Mouse (Mus musculus) common myeloid progenitor, adult 5-6 weeks (primary cell): ENCODE results near the gene Trim58. TPM values are rescaled to one million over a fixed set of nuclear protein-coding genes. Genes with fewer than 3 reads are reported as not detected.

ENCODE experiments used
- ATAC-seq: replicated peaks from 2 replicates; pipeline ENCODE4 v1.8.0; 2016; ENCODE audit warnings: low read depth, mild to moderate bottlenecking, moderate TSS enrichment, inconsistent platforms; ENCODE audit not compliant: poor library complexity, severe bottlenecking
- total RNA-seq: library from RNA; stranded (forward); fragments of 200-1000, 187-1606 nt; gene quantifications from 2 replicates; pipeline ENCODE4 v1.2.3, GENCODE M21; 2017

Trim58 gene
- total RNA-seq, 1 experiment from 2014 or later = 8.4 TPM

DNA sequence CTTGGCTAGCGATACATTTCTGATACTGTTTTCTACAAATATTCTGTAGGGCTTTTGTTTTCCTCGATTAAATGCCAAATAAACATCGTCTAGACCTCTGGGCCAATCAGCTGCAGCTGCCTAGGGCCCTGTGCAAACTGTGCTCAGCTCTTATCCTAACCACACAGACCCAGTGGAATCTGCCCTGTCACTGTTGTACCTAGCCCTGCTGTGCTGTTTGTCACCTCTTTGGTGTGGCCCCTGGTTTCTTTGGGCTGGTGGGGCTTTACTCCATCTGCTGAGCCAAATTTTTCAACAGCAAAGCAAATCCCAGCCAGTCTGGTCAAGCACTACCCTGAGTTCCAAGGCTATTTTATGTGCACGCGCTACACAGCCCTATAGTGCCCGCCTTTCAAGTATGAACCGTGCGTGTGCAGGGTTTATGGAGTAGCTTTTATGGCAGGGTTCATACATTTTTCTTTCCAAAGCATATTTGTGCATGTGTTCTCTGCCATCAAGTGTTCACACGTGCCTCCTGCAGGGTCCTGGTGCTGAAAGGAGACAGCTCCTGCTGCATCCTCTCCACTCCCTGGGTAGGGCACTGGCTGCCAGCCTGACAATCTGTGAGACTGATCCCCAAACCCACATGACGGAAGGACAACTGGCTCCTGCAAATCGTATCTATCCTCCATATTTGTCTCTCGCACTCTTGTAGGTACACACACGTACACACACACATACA, 1.5 kb downstream of the Trim58 start:
- peak; percentile 79 for ATAC-seq

GRCm38 (mm10) chr11:58643350-58643749, 3.1 kb downstream of the Trim58 start:
- peak; percentile 57 for ATAC-seq

GRCm38 (mm10) chr11:58655151-58655550, 14.9 kb downstream of the Trim58 start:
- ATAC-seq = no peak

- ATAC-seq = no peak
Observed at GRCm38 (mm10) chr11:58658596-58658995, 18.3 kb downstream of the Trim58 start, which contains the start of gene Olfr322. TSS of gene Olfr322 (plus strand) at chr11:58658782.

DNA sequence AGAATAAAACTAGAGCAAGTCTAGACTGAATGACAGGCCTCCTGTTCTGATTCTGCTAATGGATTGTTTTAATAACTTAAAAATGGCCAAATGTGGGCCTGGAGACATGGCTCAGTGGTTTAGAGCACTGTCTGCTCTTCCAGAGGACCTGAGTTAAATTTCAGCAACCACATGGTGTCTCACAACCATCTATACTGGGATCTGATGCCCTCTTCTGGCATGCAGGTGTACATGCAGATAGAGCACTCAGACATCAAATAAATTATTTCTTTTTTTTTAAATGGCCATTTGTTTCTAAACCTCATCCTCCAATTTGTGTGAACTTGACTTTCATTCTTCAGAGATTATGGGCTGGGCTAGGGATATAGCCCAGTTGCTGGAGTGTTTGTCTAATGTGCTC, 29.0 kb downstream of the Trim58 start:
- ATAC-seq = no peak

GRCm38 (mm10) chr11:58671825-58672224, 31.6 kb downstream of the Trim58 start:
- ATAC-seq = no peak

GRCm38 (mm10) chr11:58680799-58681198, 40.5 kb downstream of the Trim58 start, which contains the start of gene Olfr320:
TSS of gene Olfr320 (plus strand) at chr11:58681099.
- ATAC-seq = no peak

GRCm38 (mm10) chr11:58698862-58699261, 58.6 kb downstream of the Trim58 start, which contains the start of gene Olfr319:
TSS of gene Olfr319 (plus strand) at chr11:58699162.
- no peak for ATAC-seq

Other genes starting within 250 kb of the Trim58 start
- gene 1810065E05Rik, start 219.4 kb upstream of the Trim58 start, total RNA-seq = not detected in 2 replicates
- gene Gm12253, start 207.9 kb upstream of the Trim58 start, total RNA-seq = not detected in 2 replicates
- gene Lypd9, start 187.5 kb upstream of the Trim58 start, total RNA-seq = not detected in 2 replicates
- not detected in 2 replicates for gene Olfr30, start 178.2 kb upstream of the Trim58 start, total RNA-seq
- not detected in 2 replicates for gene Olfr332, start 147.9 kb upstream of the Trim58 start, total RNA-seq
- not detected in 2 replicates for gene Olfr331, start 137.9 kb upstream of the Trim58 start, total RNA-seq
- gene Olfr330, start 105.6 kb upstream of the Trim58 start, total RNA-seq = not detected in 2 replicates
- gene Olfr329-ps, start 94.0 kb upstream of the Trim58 start, total RNA-seq = not detected in 2 replicates
- gene Olfr328, start 84.8 kb upstream of the Trim58 start, total RNA-seq = not detected in 2 replicates
- gene Olfr224, start 69.9 kb upstream of the Trim58 start, total RNA-seq = not detected in 2 replicates
- gene Olfr325, start 62.7 kb upstream of the Trim58 start, total RNA-seq = not detected in 2 replicates
- gene Olfr324, start 45.4 kb upstream of the Trim58 start, total RNA-seq = not detected in 2 replicates
- not detected in 2 replicates for gene 2210407C18Rik, start 24.4 kb upstream of the Trim58 start, total RNA-seq
- gene Olfr323, start 10.0 kb upstream of the Trim58 start, total RNA-seq = not detected in 2 replicates
- gene Olfr322, start 18.3 kb downstream of the Trim58 start, total RNA-seq = 0.27 TPM in 1 of 2 replicates, not detected in the other
- gene Olfr320, start 40.6 kb downstream of the Trim58 start, total RNA-seq = not detected in 2 replicates
- not detected in 2 replicates for gene Olfr319, start 58.7 kb downstream of the Trim58 start, total RNA-seq
- not detected in 2 replicates for gene Olfr318, start 83.5 kb downstream of the Trim58 start, total RNA-seq
- not detected in 2 replicates for gene Olfr317, start 98.7 kb downstream of the Trim58 start, total RNA-seq
- gene Olfr316, start 112.3 kb downstream of the Trim58 start, total RNA-seq = not detected in 2 replicates
- not detected in 2 replicates for gene Olfr315, start 132.7 kb downstream of the Trim58 start, total RNA-seq
- not detected in 2 replicates for gene Olfr314, start 142.5 kb downstream of the Trim58 start, total RNA-seq
- not detected in 2 replicates for gene Fam183b, start 161.5 kb downstream of the Trim58 start, total RNA-seq
- gene Olfr313, start 174.5 kb downstream of the Trim58 start, total RNA-seq = not detected in 2 replicates
- gene Olfr312, start 188.8 kb downstream of the Trim58 start, total RNA-seq = not detected in 2 replicates
- gene Olfr311, start 198.8 kb downstream of the Trim58 start, total RNA-seq = not detected in 2 replicates
- gene Gm12258, start 206.7 kb downstream of the Trim58 start, total RNA-seq = 1.8 and 2.0 TPM in 2 replicates
- gene 2810021J22Rik, start 226.8 kb downstream of the Trim58 start, total RNA-seq = 4.7 and 11.1 TPM in 2 replicates